Mouse (Mus musculus): ENCODE results near the gene Gc. TPM values are rescaled to one million over a fixed set of nuclear protein-coding genes. Genes with fewer than 3 reads are reported as not detected.

The Gc gene
- total RNA-seq, 2 experiments from 2014 or later = not detected

DNA sequence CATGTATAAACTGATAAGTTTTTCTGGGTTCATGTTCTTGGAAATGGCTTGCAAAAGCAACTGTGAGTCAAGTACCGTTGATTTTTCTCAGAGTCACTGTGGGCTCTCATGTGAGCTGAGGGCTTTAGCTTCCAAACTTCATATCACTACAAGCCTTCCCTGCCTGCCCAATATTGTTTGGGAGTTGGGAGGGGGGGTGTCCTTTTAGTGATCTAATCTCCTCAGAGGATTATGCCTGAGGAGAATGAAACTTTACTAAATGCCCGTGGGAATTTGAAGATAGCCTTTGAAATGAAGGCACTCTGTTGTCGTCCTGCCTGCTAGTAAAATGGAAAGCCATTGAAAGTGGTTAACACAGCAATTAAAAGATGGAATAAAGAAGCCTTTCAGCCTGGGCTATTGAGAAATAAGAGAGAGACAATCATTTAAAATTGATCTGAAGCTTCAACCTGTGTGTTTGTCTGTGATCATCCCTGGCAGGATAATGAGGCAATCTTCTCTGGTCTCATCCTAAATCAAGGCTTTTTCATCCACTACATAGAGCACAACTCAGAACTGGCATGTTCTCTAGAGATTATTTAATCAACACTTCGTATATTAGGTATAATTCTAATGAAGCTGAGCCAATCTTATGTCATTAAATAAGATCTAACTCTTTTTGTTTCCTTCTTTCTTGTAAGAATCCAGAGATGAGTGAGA, 89.5 kb downstream of the Gc start:
- no peak for DNase-seq (ENCODE audit: low spot score in 2 of 2)
- intact Hi-C loops (cut with DNase I) = no loop called here

Other genes starting within 250 kb of the Gc start
- gene Npffr2, start 69.5 kb upstream of the Gc start, total RNA-seq (2021) = under 1 TPM in 1 of 2 experiments, not detected in 1; 0.48 TPM

All from left cerebral cortex, postnatal 36 days (tissue).